Mouse (Mus musculus) embryonic facial prominence, embryonic 10.5 days (tissue): ENCODE data around the gene Gcgr. TPM values are rescaled to one million over a fixed set of nuclear protein-coding genes. Genes with fewer than 3 reads are reported as not detected.

ENCODE experiments used
- DNase-seq: peaks from one replicate; pipeline ENCODE4 v3.0.0-alpha.2; 2017; ENCODE audit warnings: low spot score
- H3K27ac ChIP-seq: fragments of 300-500 bp; sonication (generic); replicated peaks from 2 replicates; pipeline ENCODE4 v1.5.1; 2016; ENCODE audit warnings: mild to moderate bottlenecking
- H3K27me3 ChIP-seq: fragments of 300-500 bp; sonication (generic); replicated peaks from 2 replicates; pipeline ENCODE4 v1.6.1; 2016; ENCODE audit warnings: low read depth, mild to moderate bottlenecking; ENCODE audit not compliant: poor library complexity, severe bottlenecking
- H3K36me3 ChIP-seq: fragments of 300-500 bp; sonication (generic); replicated peaks from 2 replicates; pipeline ENCODE4 v1.6.1; 2016; ENCODE audit warnings: mild to moderate bottlenecking, moderate library complexity
- H3K4me1 ChIP-seq: fragments of 300-500 bp; sonication (generic); 2 replicates; pipeline ENCODE4 v1.6.1; 2016
- H3K4me3 ChIP-seq: fragments of 300-500 bp; sonication (generic); 2 replicates; pipeline ENCODE4 v1.5.1; 2016; ENCODE audit warnings: mild to moderate bottlenecking, moderate library complexity
- H3K9me3 ChIP-seq: fragments of 300-500 bp; sonication (generic); 2 replicates; pipeline ENCODE4 v1.6.1; 2016; ENCODE audit warnings: mild to moderate bottlenecking
- WGBS: fragments of 180-500 bp; shearing (Covaris S2); methylation state at CpG from one replicate; pipeline ENCODE4 v1.1.7; 2016; 5-methylcytosine and 5-hydroxymethylcytosine counted together
- polyA plus RNA-seq: library from polyadenylated mRNA; unstranded; fragments of >200 nt; fragmentation: Nextera tagmentation; extraction: Ambion mirVana; gene quantifications from 2 replicates; pipeline ENCODE4 v1.2.1, GENCODE M21; 2016

Gcgr gene
- polyA plus RNA-seq, 1 experiment from 2014 or later = 0.62 TPM

DNA sequence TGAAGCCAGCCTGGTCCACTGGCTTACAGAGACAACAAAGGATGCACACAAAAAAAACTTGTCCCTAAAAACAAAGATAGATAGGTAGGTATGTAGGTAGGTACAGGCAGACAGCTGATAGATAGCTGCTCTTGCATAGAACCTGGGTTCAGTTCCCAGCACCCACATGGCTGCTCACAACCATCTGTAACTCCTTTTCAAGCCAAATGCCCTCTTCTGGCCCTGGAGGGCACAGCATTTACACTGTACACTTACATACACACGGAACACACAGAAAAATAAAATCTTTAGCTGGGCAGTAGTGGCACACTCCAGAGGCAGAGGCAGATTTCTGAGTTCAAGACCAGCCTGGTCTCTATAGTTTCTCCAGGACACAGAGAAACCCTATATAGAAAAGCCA lies 53.4 kb downstream of the Gcgr start:
- H3K36me3 ChIP-seq = peaks cover 77% of the 10 kb centered on the region
- no peak overlapping the region for H3K27ac ChIP-seq
- H3K4me1 ChIP-seq = peaks cover 30% of the 10 kb centered on the region
- no peak for DNase-seq
- peaks cover 5% of the 10 kb centered on the region; the same call in 1 of the 2 replicates for H3K9me3 ChIP-seq
- 91% methylated on average over 1 of the region's 1 CpGs for WGBS
- H3K27me3 ChIP-seq = no peaks in the 10 kb centered on the region
- H3K4me3 ChIP-seq = no peak overlapping the region

DNA sequence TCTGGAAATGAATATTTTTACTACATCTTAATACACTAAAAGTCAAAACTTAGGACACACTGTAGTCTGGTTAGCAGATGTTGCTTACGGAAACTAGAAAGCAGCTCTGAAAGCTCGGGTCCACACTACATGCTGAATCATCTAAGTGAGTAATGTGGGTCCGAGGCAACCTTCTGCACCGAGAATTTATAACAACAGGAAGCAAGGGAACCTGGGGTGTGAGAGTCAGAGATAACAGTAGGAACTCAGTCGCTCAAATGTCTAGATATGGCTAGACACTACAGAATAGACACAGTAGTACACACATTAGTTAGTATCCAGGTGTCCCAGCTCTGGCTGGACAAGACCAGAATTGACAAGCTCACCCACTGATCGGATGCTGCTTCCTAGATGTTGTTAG lies 58.0 kb downstream of the Gcgr start:
- Histone ChIP-seq H3K9me3 (peaks cover 5% of the 10 kb centered on the region; the same call in 1 of the 2 replicates), H3K27ac (no peak overlapping the region), H3K27me3 (no peaks in the 10 kb centered on the region), H3K36me3 (peaks cover 100% of the 10 kb centered on the region), H3K4me1 (no peaks in the 10 kb centered on the region), H3K4me3 (no peak overlapping the region)
- WGBS = 93% methylated on average over 6 of the region's 6 CpGs
- DNase-seq = no peak

Other genes starting within 250 kb of the Gcgr start
- 3,067 and 3,150 TPM in 2 replicates for gene Actg1, start 182.2 kb upstream of the Gcgr start, polyA plus RNA-seq
- gene Fscn2, start 169.2 kb upstream of the Gcgr start, polyA plus RNA-seq = 0.10 and 0.19 TPM in 2 replicates
- gene Faap100, start 151.9 kb upstream of the Gcgr start, polyA plus RNA-seq = 38.3 and 39.0 TPM in 2 replicates
- gene Nploc4, start 93.0 kb upstream of the Gcgr start, polyA plus RNA-seq = 45.3 and 51.9 TPM in 2 replicates
- 0.69 and 1.5 TPM in 2 replicates for gene Tspan10, start 88.1 kb upstream of the Gcgr start, polyA plus RNA-seq
- 0.44 and 0.67 TPM in 2 replicates for gene Pde6g, start 77.2 kb upstream of the Gcgr start, polyA plus RNA-seq
- 8.5 and 12.8 TPM in 2 replicates for gene Oxld1, start 72.6 kb upstream of the Gcgr start, polyA plus RNA-seq
- 49.6 and 50.7 TPM in 2 replicates for gene Ccdc137, start 72.6 kb upstream of the Gcgr start, polyA plus RNA-seq
- 55.9 and 66.9 TPM in 2 replicates for gene Arl16, start 63.1 kb upstream of the Gcgr start, polyA plus RNA-seq
- gene Mrpl12, start 46.1 kb upstream of the Gcgr start, polyA plus RNA-seq = 206 and 216 TPM in 2 replicates
- gene Slc25a10, start 38.9 kb upstream of the Gcgr start, polyA plus RNA-seq = 68.6 and 69.4 TPM in 2 replicates
- 201 and 221 TPM in 2 replicates for gene Mcrip1, start 19.0 kb downstream of the Gcgr start, polyA plus RNA-seq
- gene Ppp1r27, start 20.4 kb downstream of the Gcgr start, polyA plus RNA-seq = not detected in 2 replicates
- 556 and 565 TPM in 2 replicates for gene P4hb, start 42.6 kb downstream of the Gcgr start, polyA plus RNA-seq
- gene Arhgdia, start 50.9 kb downstream of the Gcgr start, polyA plus RNA-seq = 735 and 777 TPM in 2 replicates
- gene Alyref, start 67.7 kb downstream of the Gcgr start, polyA plus RNA-seq = 620 and 640 TPM in 2 replicates
- gene Anapc11, start 67.7 kb downstream of the Gcgr start, polyA plus RNA-seq = 192 and 198 TPM in 2 replicates
- not detected in 2 replicates for gene Npb, start 77.8 kb downstream of the Gcgr start, polyA plus RNA-seq
- 142 and 145 TPM in 2 replicates for gene Pcyt2, start 87.2 kb downstream of the Gcgr start, polyA plus RNA-seq
- 27.7 and 29.5 TPM in 2 replicates for gene Sirt7, start 94.5 kb downstream of the Gcgr start, polyA plus RNA-seq
- 24.2 and 25.1 TPM in 2 replicates for gene Mafg, start 102.9 kb downstream of the Gcgr start, polyA plus RNA-seq
- 32.7 and 33.7 TPM in 2 replicates for gene Pycr1, start 113.1 kb downstream of the Gcgr start, polyA plus RNA-seq
- not detected in 2 replicates for gene Myadml2, start 117.5 kb downstream of the Gcgr start, polyA plus RNA-seq
- gene Notum, start 130.5 kb downstream of the Gcgr start, polyA plus RNA-seq = 4.4 and 4.8 TPM in 2 replicates
- gene Aspscr1, start 142.3 kb downstream of the Gcgr start, polyA plus RNA-seq = 151 and 155 TPM in 2 replicates
- gene Cenpx, start 183.0 kb downstream of the Gcgr start, polyA plus RNA-seq = 119 and 124 TPM in 2 replicates
- gene Lrrc45, start 183.2 kb downstream of the Gcgr start, polyA plus RNA-seq = 56.8 and 58.9 TPM in 2 replicates
- 27.2 and 31.2 TPM in 2 replicates for gene Rac3, start 190.8 kb downstream of the Gcgr start, polyA plus RNA-seq
- gene Dcxr, start 196.6 kb downstream of the Gcgr start, polyA plus RNA-seq = 12.8 and 16.0 TPM in 2 replicates
- gene Cbr2, start 201.4 kb downstream of the Gcgr start, polyA plus RNA-seq = 2.6 and 2.9 TPM in 2 replicates
- gene Hmga1b, start 232.1 kb downstream of the Gcgr start, polyA plus RNA-seq = 10.5 and 11.6 TPM in 2 replicates